Mouse (Mus musculus): ENCODE data around the gene Gpx2.

Gpx2 gene

GRCm38 (mm10) chr12:76750866-76751459 is 44.4 kb downstream of the Gpx2 start:
- DNase-seq: no peak
